Mouse (Mus musculus): ENCODE measurements at regions not wholly inside any gene's neighbourhood (a gene's known extent, or its start where the extent isn't known, plus 50 kb on each side); places are given as distances from the start of the nearest gene placed in this dataset.

DNA sequence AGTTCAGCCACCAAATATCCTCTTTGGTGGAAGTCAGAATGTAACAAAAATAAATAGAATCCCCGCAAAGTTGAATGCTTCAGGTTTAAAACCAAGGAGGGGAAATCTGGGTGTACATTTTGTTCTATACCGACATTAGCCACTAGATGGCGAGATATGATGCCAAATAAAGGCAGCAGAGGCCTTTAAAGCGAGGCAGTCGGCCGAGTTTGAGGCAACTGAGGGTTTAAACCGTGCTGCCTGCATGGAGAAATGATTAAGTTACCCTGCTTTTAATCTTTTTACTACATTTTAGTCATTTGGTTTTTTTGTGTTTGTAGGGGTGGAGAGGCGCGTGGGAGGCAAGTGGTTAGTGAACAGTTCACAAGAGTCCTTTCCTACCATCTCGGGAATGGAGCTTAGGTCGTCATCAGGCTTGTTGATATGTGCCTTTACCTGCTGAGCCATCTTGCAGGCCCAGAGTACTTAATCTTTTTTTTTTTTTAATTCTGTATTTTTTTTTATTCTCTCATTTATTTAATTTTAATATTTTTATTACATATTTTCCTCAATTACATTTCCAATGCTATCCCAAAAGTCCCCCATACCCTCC is 2828.7 kb downstream of the 9330182O14Rik start:
- H3K9me3 ChIP-seq = peaks cover 8% of the 10 kb centered on the region; the same call in 1 of the 2 replicates
- TF ChIP-seq GATA1 (IDR thresholded peaks at IDR 0.05; ENCODE audit: borderline replicate concordance, low read length) = no peak
- TF ChIP-seq FLI1 (IDR thresholded peaks at IDR 0.05; ENCODE audit: low read length) = no peak
- no peaks in the 10 kb centered on the region for H3K4me1 ChIP-seq
- H3K27me3 ChIP-seq (replicated peaks) = peaks cover 2% of the 10 kb centered on the region
- no peaks in the 10 kb centered on the region for H3K36me3 ChIP-seq (replicated peaks; ENCODE audit: low read length)
- no peak overlapping the region for H3K4me3 ChIP-seq (replicated peaks)

DNA sequence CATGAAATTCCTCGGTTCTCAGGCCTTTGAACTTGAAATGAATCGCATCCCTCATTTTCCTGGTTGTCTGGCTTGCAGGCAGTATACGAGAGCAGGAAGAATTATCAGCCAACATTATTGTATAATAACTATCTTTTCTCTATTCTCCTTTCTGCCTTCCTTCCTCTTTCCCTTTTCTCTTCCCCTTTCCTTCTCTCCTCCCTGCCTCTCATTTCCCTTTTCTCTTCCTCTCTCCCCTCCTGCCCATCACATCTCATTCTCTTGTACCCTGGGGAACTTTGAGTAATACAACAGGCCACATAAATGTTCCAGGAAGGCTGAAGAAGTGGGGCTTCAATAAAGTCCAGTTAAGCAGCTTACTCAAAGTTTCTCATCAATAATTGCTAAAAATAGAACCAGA is 2831.1 kb downstream of the 9330182O14Rik start:
- Histone ChIP-seq H3K9me3 (peaks cover 4% of the 10 kb centered on the region; the same call in 1 of the 2 replicates), H3K36me3 (replicated peaks; ENCODE audit: low read length) (no peaks in the 10 kb centered on the region), H3K4me1 (no peaks in the 10 kb centered on the region), H3K4me3 (replicated peaks) (no peak overlapping the region), H3K27me3 (replicated peaks) (peaks cover 2% of the 10 kb centered on the region)
- no peak for TF ChIP-seq FLI1 (IDR thresholded peaks at IDR 0.05; ENCODE audit: low read length)
- TF ChIP-seq GATA1 (IDR thresholded peaks at IDR 0.05; ENCODE audit: borderline replicate concordance, low read length) = no peak

Data from megakaryocyte, embryonic 14.5 days (primary cell).